Mouse (Mus musculus) heart, adult 8-10 months (tissue): ENCODE results near the gene Ampd2. TPM values are rescaled to one million over a fixed set of nuclear protein-coding genes. Genes with fewer than 3 reads are reported as not detected.
A peak's percentile ranks its signal among the peaks of the same experiment; 100 is the strongest.

Experiments used
- DNase-seq: peaks from one replicate; pipeline ENCODE4 v3.0.0; 2022; ENCODE audit warnings: low spot score
- total RNA-seq, 4 experiments: library from RNA; stranded (reverse); gene quantifications; 2 replicates each; pipeline ENCODE4 v1.2.4; 2022

Gene Ampd2
- total RNA-seq = 1 to 10 TPM; 3.9 to 5.2 (median 4.7) TPM

GRCm38 (mm10) chr3:108086470-108086979 lies at the start of gene Ampd2:
Gene Ampd2, minus strand, starts transcription at chr3:108086651.
- DNase-seq = peak; percentile 88

GRCm38 (mm10) chr3:108134701-108135100 lies 48.2 kb upstream of the Ampd2 start:
- no peak for DNase-seq

GRCm38 (mm10) chr3:108132484-108132883 lies 46.0 kb upstream of the Ampd2 start:
- DNase-seq = no peak

GRCm38 (mm10) chr3:108131821-108132220 lies 45.4 kb upstream of the Ampd2 start:
- DNase-seq = no peak

GRCm38 (mm10) chr3:108131216-108131615 lies 44.8 kb upstream of the Ampd2 start:
- no peak for DNase-seq

GRCm38 (mm10) chr3:108129804-108130203 lies 43.4 kb upstream of the Ampd2 start:
- no peak for DNase-seq

GRCm38 (mm10) chr3:108129367-108129766 lies 42.9 kb upstream of the Ampd2 start:
- DNase-seq = no peak

GRCm38 (mm10) chr3:108128520-108128919 lies 42.1 kb upstream of the Ampd2 start:
- no peak for DNase-seq

- no peak for DNase-seq
Measured at GRCm38 (mm10) chr3:108126327-108126726, 39.9 kb upstream of the Ampd2 start.

GRCm38 (mm10) chr3:108124131-108124530 lies 37.7 kb upstream of the Ampd2 start:
- no peak for DNase-seq

- DNase-seq = no peak
Measured at GRCm38 (mm10) chr3:108123242-108123641, 36.8 kb upstream of the Ampd2 start.

- DNase-seq = no peak
Measured at GRCm38 (mm10) chr3:108121101-108121500, 34.6 kb upstream of the Ampd2 start.

- DNase-seq = no peak
Measured at GRCm38 (mm10) chr3:108117465-108117864, 31.0 kb upstream of the Ampd2 start.

GRCm38 (mm10) chr3:108113591-108114289 lies 27.3 kb upstream of the Ampd2 start:
- peak; percentile 36 for DNase-seq

GRCm38 (mm10) chr3:108112666-108113065 lies 26.2 kb upstream of the Ampd2 start:
- DNase-seq = no peak

GRCm38 (mm10) chr3:108112246-108112645 lies 25.8 kb upstream of the Ampd2 start:
- DNase-seq = no peak

- DNase-seq = no peak
Measured at GRCm38 (mm10) chr3:108111320-108111719, 24.9 kb upstream of the Ampd2 start.

- no peak for DNase-seq
Measured at GRCm38 (mm10) chr3:108105281-108105680, 18.8 kb upstream of the Ampd2 start.

- DNase-seq = no peak
Measured at GRCm38 (mm10) chr3:108102075-108102474, 15.6 kb upstream of the Ampd2 start.

- no peak for DNase-seq
Measured at GRCm38 (mm10) chr3:108101594-108101993, 15.1 kb upstream of the Ampd2 start.

GRCm38 (mm10) chr3:108098316-108098715 lies 11.9 kb upstream of the Ampd2 start:
- no peak for DNase-seq

- DNase-seq = no peak
Measured at GRCm38 (mm10) chr3:108097656-108098055, 11.2 kb upstream of the Ampd2 start.

- DNase-seq = no peak
Measured at GRCm38 (mm10) chr3:108096726-108097125, 10.3 kb upstream of the Ampd2 start.

- no peak for DNase-seq
Measured at GRCm38 (mm10) chr3:108096226-108096625, 9.8 kb upstream of the Ampd2 start.
